Mouse (Mus musculus) heart, adult 2 months (tissue): ENCODE results near the gene Sh3rf1. TPM values are rescaled to one million over a fixed set of nuclear protein-coding genes. Genes with fewer than 3 reads are reported as not detected.

Source experiments
- DNase-seq, 2 experiments: peaks; one replicate each; pipeline ENCODE4 v3.0.0; 2021
- H3K27ac ChIP-seq: fragments of 200-600 bp; 2 replicates; pipeline ENCODE4 v1.8.1; 2022
- H3K27me3 ChIP-seq: fragments of 200-500 bp; 2 replicates; pipeline ENCODE4 v1.6.1; 2012; ENCODE audit warnings: mild to moderate bottlenecking, low read length, inconsistent platforms, mixed read lengths; ENCODE audit not compliant: control insufficient read depth, insufficient read depth
- H3K36me3 ChIP-seq: fragments of 200-500 bp; 2 replicates; pipeline ENCODE4 v1.6.1; 2012; ENCODE audit warnings: low read length, inconsistent platforms; ENCODE audit not compliant: control insufficient read depth, insufficient read depth
- H3K4me1 ChIP-seq: fragments of 200-500 bp; 2 replicates; pipeline ENCODE4 v1.6.1; 2011; ENCODE audit warnings: low read length; ENCODE audit not compliant: control insufficient read depth, insufficient read depth
- H3K4me3 ChIP-seq: fragments of 200-600 bp; 2 replicates; pipeline ENCODE4 v1.8.1; 2022
- H3K79me2 ChIP-seq: fragments of 200-500 bp; replicated peaks from 2 replicates; pipeline ENCODE4 v1.6.1; 2012; ENCODE audit warnings: mild to moderate bottlenecking, inconsistent platforms, low read length, moderate library complexity, mixed read lengths; ENCODE audit not compliant: control insufficient read depth, insufficient read depth
- H3K9ac ChIP-seq: fragments of 200-500 bp; 2 replicates; pipeline ENCODE4 v1.6.1; 2012; ENCODE audit warnings: low read depth, mild to moderate bottlenecking, control low read depth, inconsistent platforms, low read length, mixed read lengths
- CTCF ChIP-seq: fragments of 200-600 bp; IDR thresholded peaks from 2 replicates; pipeline ENCODE4 v1.8.1; 2022; ENCODE audit warnings: antibody characterized with exemption, mild to moderate bottlenecking, moderate library complexity
- EP300 ChIP-seq: fragments of 200-500 bp; IDR thresholded peaks from 2 replicates; pipeline ENCODE4 v1.6.1; 2011; ENCODE audit warnings: low read depth, low read length, control low read depth; ENCODE audit not compliant: insufficient read depth
- POLR2A ChIP-seq: fragments of 200-500 bp; IDR thresholded peaks from 2 replicates; pipeline ENCODE4 v1.6.1; 2011; ENCODE audit warnings: mild to moderate bottlenecking, low read depth, low read length, control low read depth; ENCODE audit not compliant: insufficient read depth
- WGBS: fragments of 180-500 bp; shearing (Covaris S2); methylation state at CpG from one replicate; pipeline ENCODE4 v1.1.7; 2018; 5-methylcytosine and 5-hydroxymethylcytosine counted together
- intact Hi-C: fragments of 180-260 bp; cut with DNase I; formaldehyde crosslinking; loops from one replicate; pipeline ENCODE4 v1.15.1; 2025
- polyA plus RNA-seq: library from polyadenylated mRNA; depleted of rRNA; stranded (reverse); fragments of >200 nt; gene quantifications from 2 replicates; pipeline ENCODE4 v1.2.3, GENCODE M21; 2012
- total RNA-seq, 2 experiments: library from RNA; stranded (reverse); gene quantifications; 2 replicates each; pipeline ENCODE4 v1.2.3; 2021

Gene Sh3rf1
- total and polyA plus RNA-seq, 3 experiments = 3.1 to 4.9 (median 4.8) TPM

DNA sequence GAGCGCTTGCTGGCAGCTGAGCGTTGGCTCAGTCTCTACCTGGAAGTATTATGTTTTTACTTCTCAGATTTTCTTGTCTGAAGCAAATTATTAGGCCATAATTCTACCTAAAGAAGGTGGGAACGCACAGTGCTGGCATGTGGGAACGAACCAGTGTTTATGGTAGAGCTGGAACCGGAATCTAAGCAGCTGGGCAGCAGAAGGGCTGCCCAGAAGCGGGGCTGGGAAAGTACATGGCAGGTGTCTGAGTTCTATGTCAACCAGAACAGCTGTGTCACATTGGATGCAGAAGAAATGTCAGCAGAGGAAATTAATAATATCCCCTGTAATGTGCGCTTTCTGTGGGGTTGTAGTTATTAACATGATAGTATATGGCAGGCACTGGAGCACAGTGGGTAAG, 36.9 kb downstream of the Sh3rf1 start:
- Histone ChIP-seq H3K4me1 (peaks cover 13% of the 10 kb centered on the region), H3K27ac (no peak overlapping the region), H3K4me3 (no peak overlapping the region), H3K9ac (no peak overlapping the region), H3K79me2 (0 out of 2 replicates have a peak, but pooled peaks cover 2% of the 10 kb centered on the region), H3K36me3 (peaks cover 3% of the 10 kb centered on the region), H3K27me3 (no peaks in the 10 kb centered on the region)
- intact Hi-C loops = no loop called here
- TF ChIP-seq EP300 = no peak
- no peak for TF ChIP-seq POLR2A
- no peak for TF ChIP-seq CTCF
- DNase-seq = no peak
- WGBS = 82% methylated on average over 7 of the region's 7 CpGs

DNA sequence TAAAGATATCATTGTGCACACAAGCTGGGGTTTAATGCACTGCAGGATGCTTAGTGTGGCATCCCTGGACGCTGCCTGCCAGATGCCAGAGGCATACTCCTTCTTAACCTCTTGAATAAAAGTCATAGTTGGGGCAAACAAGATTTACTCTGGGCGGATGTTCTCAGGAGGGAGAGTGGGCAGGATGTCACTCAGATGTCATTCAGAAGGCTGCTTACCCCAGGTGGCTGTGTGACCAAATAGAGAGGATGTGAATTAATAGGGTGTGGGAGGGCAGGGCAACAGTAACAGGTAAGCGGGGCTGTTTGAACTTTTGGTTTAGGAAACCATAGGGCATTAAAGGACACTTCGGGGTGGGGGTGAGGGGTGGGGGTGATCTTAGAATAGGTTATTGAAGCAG, 37.7 kb downstream of the Sh3rf1 start:
- H3K79me2 ChIP-seq = 0 out of 2 replicates have a peak, but pooled peaks cover 2% of the 10 kb centered on the region
- no peak overlapping the region for H3K9ac ChIP-seq
- no peaks in the 10 kb centered on the region for H3K27me3 ChIP-seq
- H3K27ac ChIP-seq = no peak overlapping the region
- TF ChIP-seq POLR2A = no peak
- no peak for DNase-seq
- WGBS = 78% methylated on average over 4 of the region's 4 CpGs
- H3K4me1 ChIP-seq = peaks cover 16% of the 10 kb centered on the region
- intact Hi-C loops = no loop called here
- peaks cover 3% of the 10 kb centered on the region; the same call in 1 of the 2 replicates for H3K36me3 ChIP-seq
- H3K4me3 ChIP-seq = no peak overlapping the region

DNA sequence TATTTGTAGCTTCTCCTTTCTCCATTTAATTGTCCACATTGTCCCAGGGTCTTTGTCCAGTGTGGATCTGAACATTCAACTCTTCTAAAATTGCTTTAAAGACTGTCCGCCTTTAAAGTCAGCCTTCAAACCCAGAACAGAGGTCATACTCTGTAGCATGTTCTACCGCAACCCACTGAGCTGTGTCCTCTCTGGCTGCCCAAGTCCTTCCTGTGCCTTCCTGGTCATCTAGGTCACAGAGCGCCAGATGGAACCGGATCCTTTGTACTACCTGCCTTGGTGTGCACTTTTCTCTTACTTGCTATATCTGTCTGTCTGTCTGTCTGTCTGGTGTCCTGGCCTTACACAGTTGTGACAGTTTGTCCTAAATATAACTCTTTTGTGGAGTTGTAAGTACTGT, 40.0 kb downstream of the Sh3rf1 start:
- Histone ChIP-seq H3K36me3 (no peaks in the 10 kb centered on the region), H3K27me3 (no peaks in the 10 kb centered on the region; the same call in 1 of the 2 replicates), H3K27ac (no peak overlapping the region), H3K4me3 (no peak overlapping the region), H3K4me1 (peaks cover 8% of the 10 kb centered on the region), H3K9ac (no peak overlapping the region), H3K79me2 (peaks cover 4% of the 10 kb centered on the region)
- TF ChIP-seq POLR2A (no peak), EP300 (no peak), CTCF (no peak)
- intact Hi-C loops = no loop called here
- WGBS = 98% methylated on average over 4 of the region's 4 CpGs
- DNase-seq = no peak

DNA sequence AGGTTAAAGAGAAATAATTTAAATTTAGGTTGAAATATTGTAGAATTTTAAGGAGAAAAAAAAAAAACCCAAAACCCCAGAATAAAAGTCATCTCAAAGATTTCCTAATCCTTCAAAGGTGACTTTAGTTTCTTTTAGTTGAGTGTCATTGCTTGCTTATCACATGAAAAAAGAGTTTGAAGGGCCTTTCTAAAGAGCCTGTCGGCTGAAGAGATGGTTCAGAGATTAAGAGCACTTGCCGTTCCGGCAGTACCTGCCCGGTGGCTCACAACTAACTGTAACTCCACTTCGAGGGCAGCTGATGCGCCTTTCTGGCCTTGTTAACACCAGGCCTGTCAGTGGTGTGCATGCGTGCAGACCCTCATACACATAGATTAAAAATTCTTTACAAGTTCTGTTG, 41.2 kb downstream of the Sh3rf1 start:
- H3K9ac ChIP-seq = no peak overlapping the region
- H3K4me1 ChIP-seq = peaks cover 7% of the 10 kb centered on the region
- intact Hi-C loops = no loop called here
- no peak for DNase-seq
- H3K4me3 ChIP-seq = no peak overlapping the region
- peaks cover 4% of the 10 kb centered on the region for H3K79me2 ChIP-seq
- no peaks in the 10 kb centered on the region; the same call in 1 of the 2 replicates for H3K27me3 ChIP-seq
- WGBS = 62% methylated on average over 7 of the region's 7 CpGs
- no peak overlapping the region for H3K27ac ChIP-seq
- TF ChIP-seq CTCF (no peak), EP300 (no peak), POLR2A (no peak)
- H3K36me3 ChIP-seq = no peaks in the 10 kb centered on the region

DNA sequence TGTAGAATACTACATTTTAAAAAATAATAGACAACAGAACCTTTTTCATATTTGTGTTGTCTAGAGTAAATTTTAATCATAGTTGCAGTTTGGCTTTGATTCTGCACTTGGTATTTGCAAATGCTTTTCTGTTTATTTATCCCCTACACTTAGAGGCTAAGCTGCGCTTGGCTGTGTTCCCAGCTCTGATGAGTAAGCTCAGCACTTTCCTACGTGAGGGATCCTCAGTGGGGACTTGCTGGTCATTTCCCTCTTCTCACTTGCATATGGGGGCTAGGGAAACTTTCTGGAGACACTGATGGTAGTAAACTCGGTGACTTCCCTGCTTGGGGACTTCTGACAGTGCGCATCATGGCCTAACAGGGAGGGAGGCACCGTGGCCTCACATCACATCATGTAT, 41.7 kb downstream of the Sh3rf1 start:
- Histone ChIP-seq H3K79me2 (peaks cover 4% of the 10 kb centered on the region), H3K36me3 (no peaks in the 10 kb centered on the region), H3K27ac (no peak overlapping the region), H3K27me3 (no peaks in the 10 kb centered on the region; the same call in 1 of the 2 replicates), H3K4me3 (no peak overlapping the region), H3K4me1 (peaks cover 5% of the 10 kb centered on the region), H3K9ac (no peak overlapping the region)
- intact Hi-C loops = no loop called here
- TF ChIP-seq POLR2A (no peak), CTCF (no peak), EP300 (no peak)
- WGBS = 40% methylated on average over 5 of the region's 5 CpGs
- DNase-seq = peak; percentile 59 to 62

DNA sequence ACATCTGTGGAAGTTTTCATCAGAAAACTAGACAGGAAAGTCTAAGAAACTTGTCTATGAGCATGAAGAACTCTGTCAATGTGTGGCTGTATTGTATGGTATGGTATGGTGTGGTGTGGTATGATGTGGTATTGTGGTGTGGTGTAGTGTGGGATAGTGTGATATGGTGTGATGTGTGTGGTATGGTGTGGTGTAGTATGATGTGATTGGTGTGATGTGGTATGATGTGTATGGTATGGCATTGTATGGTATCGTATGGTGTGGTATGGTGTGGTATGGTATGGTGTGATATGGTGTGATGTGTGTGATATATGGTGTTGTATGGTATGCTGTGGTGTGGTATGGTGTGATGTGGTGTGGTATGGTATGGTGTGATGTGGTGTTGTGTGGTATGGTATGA, 43.4 kb downstream of the Sh3rf1 start:
- Histone ChIP-seq H3K9ac (no peak overlapping the region), H3K4me3 (no peak overlapping the region), H3K4me1 (peaks cover 4% of the 10 kb centered on the region), H3K27ac (no peak overlapping the region), H3K36me3 (no peaks in the 10 kb centered on the region), H3K79me2 (peaks cover 4% of the 10 kb centered on the region), H3K27me3 (no peaks in the 10 kb centered on the region; the same call in 1 of the 2 replicates)
- intact Hi-C loops = no loop called here
- WGBS = 100% methylated on average over 1 of the region's 1 CpGs
- DNase-seq = no peak
- no peak for TF ChIP-seq POLR2A
- TF ChIP-seq EP300 = no peak
- no peak for TF ChIP-seq CTCF
